Mouse (Mus musculus) ES-Bruce4 (cell line): Measurements from ENCODE around the gene Coa5.

Source experiments
- CTCF ChIP-seq: IDR thresholded peaks from one replicate; pipeline ENCODE4 v1.8.1; 2011; ENCODE audit warnings: low read depth, low read length
- EP300 ChIP-seq: IDR thresholded peaks from 2 replicates; pipeline ENCODE4 v1.6.1; 2011; ENCODE audit warnings: low read depth, low read length; ENCODE audit not compliant: insufficient read depth
- POLR2A ChIP-seq: IDR thresholded peaks from one replicate; pipeline ENCODE4 v1.8.1; 2011; ENCODE audit warnings: low read length; ENCODE audit not compliant: insufficient read depth

DNA sequence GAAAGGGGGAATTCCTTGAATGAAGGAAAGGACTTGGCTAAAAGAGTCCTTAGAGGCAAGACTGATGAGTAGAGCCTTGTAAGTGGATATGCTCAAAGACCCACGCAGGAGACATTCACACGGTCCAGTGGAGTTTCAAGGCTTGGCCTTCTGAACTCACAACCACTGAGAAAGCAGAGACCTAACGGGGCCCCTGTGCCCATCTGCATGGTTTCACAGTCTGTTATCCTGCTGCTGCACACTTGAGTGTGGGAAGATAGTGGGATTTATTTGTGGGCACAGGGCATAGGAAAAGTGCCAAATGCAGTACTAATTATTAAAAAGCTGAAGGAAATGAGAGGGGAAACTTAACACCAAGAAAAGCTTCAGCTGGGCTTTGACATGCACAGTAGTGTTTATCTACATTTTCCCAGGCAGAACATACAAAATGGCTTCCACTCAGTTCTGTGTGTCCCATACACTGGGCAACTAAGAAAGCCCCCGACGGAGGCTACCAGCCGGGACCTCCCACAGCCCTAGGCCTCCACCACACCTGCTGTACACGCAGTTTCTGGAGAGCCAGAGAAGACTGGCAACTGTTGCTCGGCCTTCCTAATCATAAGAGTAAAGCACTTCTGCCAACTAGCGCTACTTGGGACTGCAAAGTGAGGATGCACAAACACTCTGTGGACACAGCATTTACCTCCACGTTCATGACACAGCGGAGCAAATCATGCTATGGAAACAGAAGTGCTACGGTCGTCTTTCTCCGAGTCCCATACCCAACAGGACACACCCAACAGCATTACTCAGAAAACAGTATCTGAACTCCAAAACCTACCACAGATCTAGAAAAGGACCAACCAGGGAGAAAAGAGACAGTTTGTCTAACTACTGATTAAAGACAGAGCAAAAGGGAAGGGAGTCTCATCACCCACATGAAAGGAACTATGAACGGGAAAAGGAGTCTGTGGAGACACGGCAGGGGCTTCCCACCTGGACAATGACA is 13.2 kb upstream of the Coa5 start:
- no peak for TF ChIP-seq CTCF
- no peak for TF ChIP-seq POLR2A
- no peak for TF ChIP-seq EP300
